Mouse (Mus musculus): ENCODE data around the gene Pigu. TPM values are rescaled to one million over a fixed set of nuclear protein-coding genes. Genes with fewer than 3 reads are reported as not detected.

Gene Pigu
- total and polyA plus RNA-seq, 3 experiments = 30.1 to 59.0 TPM; not detected in 1

GRCm38 (mm10) chr2:155374521-155374920, 17.3 kb upstream of the Pigu start:
- Histone ChIP-seq H3K79me2 (ENCODE audit: control insufficient read depth, insufficient read depth, low read length, poor library complexity) (no peaks in the 10 kb centered on the region), H3K36me3 (ENCODE audit: control insufficient read depth in 1 of 2, insufficient read depth in 2 of 2, low read length in 2 of 2) (no peaks in the 10 kb centered on the region), H3K27me3 (ENCODE audit: control insufficient read depth in 1 of 2, insufficient read depth in 2 of 2, low read length in 2 of 2) (peaks cover 2 to 4% of the 10 kb centered on the region in 2 experiments; a peak in 3 of 4 replicates), H3K4me1 (ENCODE audit: control insufficient read depth in 1 of 2, insufficient read depth in 2 of 2, low read length in 2 of 2) (no peaks in the 10 kb centered on the region; a peak in 1 of 4 replicates), H3K4me3 (ENCODE audit: control insufficient read depth in 1 of 2, insufficient read depth in 1 of 2, low read depth in 2 of 2, low read length in 2 of 2) (no peak overlapping the region), H3K9me3 (replicated peaks; ENCODE audit: insufficient read depth, low read length) (no peaks in the 10 kb centered on the region), H3K27ac (ENCODE audit: control insufficient read depth, low read depth, low read length) (no peak overlapping the region), H3K9ac (ENCODE audit: control insufficient read depth, low read depth, low read length, poor library complexity, severe bottlenecking) (no peak overlapping the region)
- no peak for DNase-seq (ENCODE audit: low read depth, low spot score)
- no peak for TF ChIP-seq GABPA (IDR thresholded peaks at IDR 0.05; ENCODE audit: low read depth, low read length)
- TF ChIP-seq CTCF (IDR thresholded peaks at IDR 0.05 in 2 of 3, conservative IDR thresholded peaks at IDR 0.05 in 1 of 3; ENCODE audit: control insufficient read depth in 1 of 3, insufficient read depth in 1 of 3, low read depth in 2 of 3, low read length in 3 of 3, poor library complexity in 1 of 3, severe bottlenecking in 1 of 3) = no peak
- no peak for TF ChIP-seq EP300 (IDR thresholded peaks at IDR 0.05; ENCODE audit: low read depth in 1 of 2, low read length in 2 of 2)
- TF ChIP-seq MAFK (IDR thresholded peaks at IDR 0.05; ENCODE audit: borderline replicate concordance, low read depth, low read length) = no peak

GRCm38 (mm10) chr2:155373886-155374285, 16.7 kb upstream of the Pigu start:
- H3K9ac ChIP-seq (ENCODE audit: control insufficient read depth, low read depth, low read length, poor library complexity, severe bottlenecking) = no peak overlapping the region
- H3K79me2 ChIP-seq (ENCODE audit: control insufficient read depth, insufficient read depth, low read length, poor library complexity) = no peaks in the 10 kb centered on the region
- no peak overlapping the region for H3K4me3 ChIP-seq (ENCODE audit: control insufficient read depth in 1 of 2, insufficient read depth in 1 of 2, low read depth in 2 of 2, low read length in 2 of 2)
- TF ChIP-seq JUND (IDR thresholded peaks at IDR 0.05; ENCODE audit: low read depth, low read length) (no peak), GATA1 (IDR thresholded peaks at IDR 0.05; ENCODE audit: low read depth, low read length) (no peak), CHD2 (IDR thresholded peaks at IDR 0.05; ENCODE audit: low read length) (no peak), ZMIZ1 (IDR thresholded peaks at IDR 0.05; ENCODE audit: low read depth, low read length) (no peak), SMC3 (IDR thresholded peaks at IDR 0.05; ENCODE audit: low read depth, low read length) (no peak), ZKSCAN1 (IDR thresholded peaks at IDR 0.05; ENCODE audit: low read depth, low read length) (no peak), MXI1 (IDR thresholded peaks at IDR 0.05; ENCODE audit: low read depth, low read length) (no peak), RCOR1 (IDR thresholded peaks at IDR 0.05; ENCODE audit: low read depth, low read length) (no peak), MAX (IDR thresholded peaks at IDR 0.05; ENCODE audit: low read length) (no peak), BHLHE40 (IDR thresholded peaks at IDR 0.05; ENCODE audit: borderline replicate concordance, low read depth, low read length) (no peak), ELF1 (IDR thresholded peaks at IDR 0.05; ENCODE audit: low read depth, low read length) (no peak), NRF1 (IDR thresholded peaks at IDR 0.05; ENCODE audit: insufficient read depth, low read depth, low read length, poor library complexity, severe bottlenecking) (no peak), NELFE (IDR thresholded peaks at IDR 0.05; ENCODE audit: low read depth, low read length) (no peak), ZNF384 (IDR thresholded peaks at IDR 0.05; ENCODE audit: low read depth, low read length) (no peak), CHD1 (IDR thresholded peaks at IDR 0.05; ENCODE audit: low read depth, low read length) (no peak), ETS1 (IDR thresholded peaks at IDR 0.05; ENCODE audit: low read depth, low read length) (no peak), MAFK (IDR thresholded peaks at IDR 0.05; ENCODE audit: borderline replicate concordance, low read depth, low read length) (no peak), E2F4 (IDR thresholded peaks at IDR 0.05; ENCODE audit: borderline replicate concordance, low read depth, low read length) (no peak), CTCF (IDR thresholded peaks at IDR 0.05 in 2 of 3, conservative IDR thresholded peaks at IDR 0.05 in 1 of 3; ENCODE audit: control insufficient read depth in 1 of 3, insufficient read depth in 1 of 3, low read depth in 2 of 3, low read length in 3 of 3, poor library complexity in 1 of 3, severe bottlenecking in 1 of 3) (no peak)
- H3K36me3 ChIP-seq (ENCODE audit: control insufficient read depth in 1 of 2, insufficient read depth in 2 of 2, low read length in 2 of 2) = peaks cover 0 to 1% of the 10 kb centered on the region in 2 experiments; a peak in 2 of 4 replicates
- H3K27ac ChIP-seq (ENCODE audit: control insufficient read depth, low read depth, low read length) = no peak overlapping the region
- H3K27me3 ChIP-seq (ENCODE audit: control insufficient read depth in 1 of 2, insufficient read depth in 2 of 2, low read length in 2 of 2) = peaks cover 2 to 4% of the 10 kb centered on the region in 2 experiments; a peak in 3 of 4 replicates
- peaks cover 2% of the 10 kb centered on the region in 2 experiments; a peak in 1 of 4 replicates for H3K4me1 ChIP-seq (ENCODE audit: control insufficient read depth in 1 of 2, insufficient read depth in 2 of 2, low read length in 2 of 2)
- DNase-seq (ENCODE audit: low read depth, low spot score) = no peak
- H3K9me3 ChIP-seq (replicated peaks; ENCODE audit: insufficient read depth, low read length) = no peaks in the 10 kb centered on the region

Measured in MEL (cell line).